Mouse (Mus musculus) brown adipose tissue, adult 24 weeks (tissue): ENCODE results near the gene Npcd. TPM values are rescaled to one million over a fixed set of nuclear protein-coding genes. Genes with fewer than 3 reads are reported as not detected.

ENCODE experiments used
- H3K27ac ChIP-seq: fragments of 200-500 bp; replicated peaks from 2 replicates; pipeline ENCODE4 v1.5.1; 2012; ENCODE audit warnings: low read depth, mild to moderate bottlenecking, low read length
- H3K4me1 ChIP-seq: fragments of 200-500 bp; 2 replicates; pipeline ENCODE4 v1.6.1; 2012; ENCODE audit warnings: low read length, mixed read lengths; ENCODE audit not compliant: control insufficient read depth, insufficient read depth, insufficient read length
- H3K4me3 ChIP-seq: fragments of 200-500 bp; 2 replicates; pipeline ENCODE4 v1.5.1; 2012; ENCODE audit warnings: low read depth, mild to moderate bottlenecking, low read length, moderate library complexity; ENCODE audit not compliant: insufficient read depth
- polyA plus RNA-seq: library from polyadenylated mRNA; stranded (reverse); fragments of >200 nt; gene quantifications from 2 replicates; pipeline ENCODE4 v1.2.4, GENCODE M21; 2012; ENCODE audit not compliant: missing spikeins, insufficient read depth, insufficient read length

Npcd gene
- polyA plus RNA-seq: not detected in 2 replicates

DNA sequence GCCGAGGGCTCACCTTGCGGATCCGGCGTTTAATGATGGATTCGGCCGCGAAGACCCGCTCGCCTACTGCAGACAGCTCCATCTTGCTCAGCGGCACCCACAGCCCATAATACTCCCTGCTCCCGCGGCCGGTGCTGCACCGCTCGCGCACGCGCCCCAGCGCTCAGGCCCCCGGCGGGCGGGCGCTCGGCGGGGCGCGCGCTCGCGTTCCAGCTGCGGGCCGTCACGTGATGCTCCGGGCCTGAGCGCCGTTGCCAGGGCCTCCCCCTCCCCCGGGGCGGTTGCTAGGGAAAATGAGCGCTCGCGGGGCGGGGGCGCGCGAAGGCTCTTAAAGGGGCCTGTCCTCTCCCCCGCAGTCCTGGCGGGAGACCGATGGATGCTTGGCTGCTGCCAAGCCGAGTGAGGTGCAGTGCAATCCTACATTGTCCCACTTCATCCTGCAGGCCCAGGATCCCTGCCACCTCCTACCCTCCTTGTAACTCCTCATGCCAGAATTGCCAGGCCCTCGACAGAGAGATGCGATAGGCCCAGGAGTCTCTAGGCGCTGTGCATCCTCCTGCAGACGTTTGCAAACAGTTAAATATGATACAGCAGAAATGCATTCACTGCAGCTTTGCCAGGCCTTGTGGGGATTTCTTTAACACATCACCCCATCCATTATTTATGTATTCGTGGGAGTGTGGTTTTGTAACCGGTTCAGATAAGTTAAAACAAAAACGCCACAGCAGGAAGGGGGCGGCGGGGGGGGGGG lies at the start of gene Npcd, which contains the start of gene Cbx6:
Gene Npcd (minus strand): TSS at position 108 of the 751 bp plus-strand sequence.
Gene Cbx6 (minus strand): TSS at position 559 of the 751 bp plus-strand sequence.
- Histone ChIP-seq H3K27ac (no peak within 1 kb of the TSS), H3K4me1 (no peaks in the 10 kb centered on the region), H3K4me3 (peak within 1 kb of the TSS; percentile 87)

DNA sequence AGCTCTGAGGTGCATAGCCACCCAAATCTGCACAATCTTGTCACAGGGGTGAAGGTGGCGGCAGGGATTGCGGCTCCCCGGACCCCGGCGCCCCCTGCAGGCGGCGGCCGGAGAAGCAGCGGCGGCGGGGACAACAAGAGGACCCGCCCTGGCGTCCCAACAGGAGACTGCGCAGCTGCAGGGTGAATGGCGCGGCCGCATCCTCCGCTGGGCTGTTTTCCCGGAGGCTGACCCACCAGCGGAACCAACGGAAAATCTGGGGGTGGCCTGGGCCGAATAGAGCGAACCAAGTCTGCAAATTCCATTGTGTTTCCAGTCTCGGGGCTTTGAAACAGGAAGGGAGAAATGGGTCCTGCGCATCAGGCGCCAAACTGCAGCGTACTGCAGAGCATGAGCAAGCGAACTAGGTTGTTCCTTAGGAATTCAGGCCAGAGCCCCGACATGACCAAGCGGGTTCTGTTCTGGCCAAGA lies 49.4 kb upstream of the Npcd start:
- Histone ChIP-seq H3K4me1 (no peaks in the 10 kb centered on the region), H3K4me3 (peak overlapping the region; percentile 41), H3K27ac (peak overlapping the region; percentile 7; the same call in 1 of the 2 replicates)

DNA sequence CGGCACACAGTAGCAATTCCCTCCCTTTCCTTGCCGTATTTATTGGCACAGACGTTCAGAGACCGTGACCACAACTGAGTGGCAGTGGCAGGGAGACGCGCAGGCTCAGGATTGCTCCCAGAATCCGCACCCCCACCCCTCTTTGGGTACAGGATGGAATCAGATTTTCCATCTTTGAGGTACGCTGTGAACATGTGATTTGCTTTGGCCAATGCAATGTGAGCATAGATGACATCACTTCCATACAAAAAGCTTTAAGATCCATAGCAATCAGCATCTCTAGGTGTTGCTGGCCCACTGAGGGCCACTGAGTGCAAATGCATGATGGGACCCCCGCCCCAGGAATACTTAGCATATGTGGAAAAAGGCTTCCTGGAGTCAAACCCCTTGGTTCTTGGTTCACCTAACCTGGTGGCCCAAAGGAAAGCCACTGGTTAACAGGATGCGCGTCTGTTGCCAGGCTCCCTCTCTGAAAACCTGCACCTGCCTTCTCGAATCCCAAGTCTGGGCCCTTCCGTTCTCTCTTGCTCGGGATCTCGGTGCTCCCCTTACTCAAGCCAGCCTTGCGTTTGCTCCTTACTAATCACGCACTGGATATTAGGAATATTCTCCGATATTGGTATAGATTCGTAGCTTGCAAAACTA lies 48.7 kb upstream of the Npcd start:
- Histone ChIP-seq H3K4me1 (no peaks in the 10 kb centered on the region), H3K27ac (0 out of 2 replicates have a peak overlapping the region, but pooled peaks have one; percentile 7), H3K4me3 (peak overlapping the region; percentile 41)

DNA sequence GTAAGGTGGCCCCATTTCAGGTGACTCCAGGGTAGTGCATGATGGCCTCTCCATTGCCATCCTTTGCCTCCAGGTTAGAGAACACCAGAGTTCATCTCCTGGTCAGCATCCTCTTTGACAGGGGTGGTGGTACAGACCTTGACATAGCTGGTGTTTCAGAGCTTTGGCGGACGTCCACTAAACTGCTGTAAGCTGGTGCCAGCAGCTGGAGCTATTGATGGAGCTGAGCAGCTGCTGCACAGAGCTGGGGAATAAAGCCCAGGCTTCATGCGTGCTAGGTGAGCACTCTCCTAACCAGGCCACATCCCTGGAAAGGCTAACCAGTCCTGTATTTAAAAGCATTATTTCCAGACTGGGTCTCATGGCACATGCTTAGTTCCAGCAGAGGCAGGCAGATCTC lies 46.4 kb upstream of the Npcd start:
- no peaks in the 10 kb centered on the region for H3K4me1 ChIP-seq
- no peak overlapping the region for H3K4me3 ChIP-seq
- no peak overlapping the region for H3K27ac ChIP-seq

DNA sequence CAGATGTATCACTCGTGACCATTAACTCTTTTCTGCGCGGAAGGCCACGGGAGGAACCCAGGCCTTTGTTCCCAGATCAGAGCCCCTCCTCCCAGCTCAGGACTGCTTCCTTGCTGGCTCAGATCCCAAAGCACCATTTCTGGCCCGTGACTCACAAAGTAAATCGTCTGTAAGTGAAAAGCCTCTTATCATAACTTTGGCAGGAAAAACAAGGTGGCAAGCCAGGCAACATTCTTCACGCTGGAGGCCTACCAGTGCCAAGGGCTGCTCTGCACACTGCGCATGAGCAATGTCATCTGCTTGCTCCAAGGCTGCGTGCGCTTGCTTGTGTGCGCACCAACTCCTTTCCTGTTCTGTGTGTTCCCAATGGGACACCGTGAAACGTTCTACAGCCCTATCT lies 45.3 kb upstream of the Npcd start:
- peak overlapping the region; percentile 74 for H3K27ac ChIP-seq
- no peaks in the 10 kb centered on the region for H3K4me1 ChIP-seq
- peak overlapping the region; percentile 36 for H3K4me3 ChIP-seq

DNA sequence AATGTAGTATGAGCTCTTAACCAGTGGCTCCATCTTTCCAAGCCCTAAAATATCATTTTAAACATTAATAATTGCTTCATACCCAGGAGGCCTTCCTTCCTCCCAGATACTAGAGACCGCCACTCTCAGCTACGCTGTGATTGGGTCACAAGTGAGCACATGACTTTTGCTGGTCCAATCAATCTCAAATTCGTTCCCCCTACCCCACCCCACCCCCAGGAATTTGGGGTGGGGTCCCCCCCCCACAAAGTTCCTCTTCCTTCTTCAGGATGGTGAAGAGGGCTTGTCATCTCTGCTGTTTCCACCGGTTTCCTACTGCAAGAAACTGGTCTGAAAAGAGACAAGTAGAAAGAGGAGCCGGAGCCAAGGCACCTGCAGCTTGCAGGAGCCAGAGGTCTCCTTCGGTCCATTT lies 44.7 kb upstream of the Npcd start:
- no peaks in the 10 kb centered on the region for H3K4me1 ChIP-seq
- H3K27ac ChIP-seq: peak overlapping the region; percentile 74
- peak overlapping the region; percentile 36 for H3K4me3 ChIP-seq

DNA sequence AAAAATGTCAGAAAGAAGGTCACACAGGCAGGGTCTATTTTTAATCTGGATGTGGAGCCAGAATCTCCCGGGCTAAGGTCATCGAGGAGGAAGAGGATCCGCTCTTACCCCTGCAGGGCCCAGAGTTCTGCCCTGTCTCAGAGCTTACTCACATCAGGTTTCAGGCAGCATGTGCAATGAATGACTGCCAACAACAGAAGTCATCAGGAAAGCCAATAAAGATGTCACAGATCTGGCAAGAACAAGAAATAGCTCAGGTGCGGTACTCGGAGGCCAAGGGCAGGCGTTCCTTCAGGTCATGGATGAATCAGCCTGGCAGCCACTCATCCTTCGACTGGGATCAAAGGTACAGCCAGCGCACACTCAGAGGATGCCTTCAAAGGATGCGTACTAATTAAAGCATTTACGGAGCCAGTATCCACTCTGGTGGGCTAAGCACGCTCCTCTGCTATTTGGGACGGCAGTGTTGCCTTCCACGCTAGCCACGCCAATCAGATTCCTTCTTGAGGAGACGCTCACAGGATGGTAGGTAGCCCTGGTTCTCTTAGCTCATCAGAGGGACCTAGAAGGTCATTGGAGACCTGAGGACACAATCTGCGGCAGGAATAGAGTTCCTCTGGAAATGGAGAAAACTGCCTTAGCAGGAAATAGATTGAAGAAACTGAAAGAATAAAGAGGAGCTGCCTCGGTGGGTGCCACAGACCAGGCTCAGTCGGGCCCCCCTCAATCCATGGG lies 41.4 kb upstream of the Npcd start:
- Histone ChIP-seq H3K4me3 (no peak overlapping the region), H3K4me1 (no peaks in the 10 kb centered on the region), H3K27ac (no peak overlapping the region)

DNA sequence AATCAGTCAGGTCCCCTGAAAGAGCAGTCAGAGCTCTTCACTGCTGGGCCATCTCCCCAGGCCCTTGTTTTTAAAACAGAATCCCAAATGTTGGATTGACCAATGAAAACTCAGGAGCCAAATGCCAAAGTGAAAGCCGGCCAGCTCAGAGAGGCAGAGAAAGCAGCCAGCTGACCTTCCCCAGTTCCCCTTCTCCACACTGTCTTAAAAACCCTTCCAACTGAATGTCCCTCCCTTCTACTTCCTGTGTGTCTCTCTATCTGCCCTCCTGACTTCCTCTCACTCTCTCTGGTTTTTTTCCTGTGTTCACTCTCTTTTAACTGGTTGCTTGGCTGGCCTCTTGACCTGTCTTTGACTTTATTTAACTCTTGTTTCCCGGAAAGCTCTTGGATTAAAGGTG lies 40.0 kb upstream of the Npcd start:
- Histone ChIP-seq H3K27ac (no peak overlapping the region), H3K4me3 (no peak overlapping the region)

DNA sequence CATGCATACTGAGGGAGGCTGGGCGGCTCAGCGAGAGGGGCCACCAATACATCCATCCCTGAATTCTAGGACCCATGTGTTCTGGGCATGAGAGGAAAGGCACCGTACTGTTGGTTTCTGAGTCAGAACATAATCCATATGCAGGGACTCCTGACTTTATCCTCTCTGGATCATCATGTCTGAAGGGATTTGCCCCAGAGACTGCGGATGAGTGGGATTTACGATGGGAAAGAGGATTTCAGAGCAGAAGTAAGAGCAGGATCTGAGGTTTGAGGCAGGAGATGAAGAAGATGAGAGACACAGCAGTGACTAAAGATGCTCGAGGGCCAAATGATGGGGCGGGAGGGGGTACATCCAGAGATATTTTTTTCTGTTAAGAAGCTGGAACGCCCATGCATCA lies 39.5 kb upstream of the Npcd start:
- no peak overlapping the region for H3K4me3 ChIP-seq
- no peaks in the 10 kb centered on the region for H3K4me1 ChIP-seq
- H3K27ac ChIP-seq: no peak overlapping the region

More for the DNA sequence above, 40.0 kb upstream of the Npcd start:
- no peaks in the 10 kb centered on the region for H3K4me1 ChIP-seq

DNA sequence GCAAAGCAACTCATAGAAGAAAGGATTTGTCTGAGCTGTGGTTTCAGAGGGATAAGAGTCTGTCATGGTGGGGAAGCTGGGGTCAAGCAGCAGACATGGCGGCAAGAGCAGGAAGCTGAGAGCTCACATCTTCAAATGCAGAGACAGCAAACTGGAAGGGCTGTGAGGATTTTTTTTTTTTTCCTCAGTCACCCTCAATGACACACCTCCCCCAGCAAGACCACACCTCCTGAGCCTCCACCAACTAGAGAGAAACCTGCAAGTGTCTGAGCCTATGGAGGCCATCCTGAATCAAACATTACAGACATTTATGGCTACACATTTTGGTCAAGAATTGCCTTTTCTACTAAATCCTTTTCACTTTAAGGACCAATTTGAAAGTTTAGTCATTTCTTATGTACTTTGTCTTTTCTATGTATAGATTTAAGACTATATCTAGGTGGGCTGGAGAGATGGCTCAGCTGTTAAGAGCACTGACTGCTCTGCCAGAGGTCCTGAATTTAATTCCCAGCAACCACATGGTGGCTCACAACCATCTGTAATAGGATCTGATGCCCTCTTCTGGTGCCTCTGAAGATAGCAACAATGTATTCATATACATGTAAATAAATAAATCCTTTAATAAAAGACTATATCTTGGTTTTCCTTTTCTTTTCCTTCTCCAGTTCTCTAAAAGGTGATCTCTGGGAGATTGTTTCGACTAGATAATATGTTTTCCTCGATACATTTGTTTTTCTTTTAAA lies 33.4 kb upstream of the Npcd start:
- no peak overlapping the region for H3K4me3 ChIP-seq
- H3K27ac ChIP-seq: no peak overlapping the region
- no peaks in the 10 kb centered on the region for H3K4me1 ChIP-seq

DNA sequence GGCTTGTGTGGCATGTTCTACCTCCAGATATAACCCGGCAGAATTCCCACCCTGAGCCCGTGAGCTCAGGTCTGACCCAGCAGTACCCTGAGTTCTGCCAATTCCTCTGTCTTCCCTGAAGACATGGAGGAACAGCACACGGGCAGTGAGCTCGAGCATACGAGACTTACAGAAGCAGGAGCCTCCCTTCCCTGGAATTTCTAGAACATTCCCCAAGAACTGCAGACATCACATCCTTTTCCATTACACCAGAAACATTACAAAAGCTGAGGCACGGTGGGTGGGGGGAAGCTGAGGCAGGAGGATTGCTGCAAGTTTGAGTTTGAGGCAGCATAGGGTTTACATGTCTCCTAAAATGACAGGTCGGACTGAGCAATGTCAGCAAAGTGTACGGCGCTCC lies 25.8 kb upstream of the Npcd start:
- no peak overlapping the region for H3K4me3 ChIP-seq
- no peak overlapping the region for H3K27ac ChIP-seq
- H3K4me1 ChIP-seq: no peaks in the 10 kb centered on the region

DNA sequence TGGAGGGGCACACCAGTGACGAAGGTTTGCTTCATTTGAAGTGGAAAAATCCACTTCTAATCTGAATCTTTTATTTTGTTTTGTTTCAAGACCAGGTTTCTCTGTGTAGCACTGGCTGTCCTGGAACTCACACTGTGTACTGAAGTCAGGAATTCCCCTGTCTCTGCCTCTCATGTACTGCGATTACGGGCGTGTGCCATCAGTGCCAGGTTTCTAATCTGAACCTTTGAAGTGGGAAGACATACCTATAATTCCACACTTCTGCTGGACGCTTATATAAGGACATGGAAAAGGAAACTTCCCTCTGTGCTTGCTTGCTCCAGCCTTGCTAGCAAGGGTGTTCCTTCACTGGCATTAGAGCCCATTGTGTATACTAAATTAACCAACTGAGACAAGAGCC lies 24.9 kb upstream of the Npcd start:
- Histone ChIP-seq H3K27ac (no peak overlapping the region), H3K4me3 (no peak overlapping the region), H3K4me1 (no peaks in the 10 kb centered on the region)

DNA sequence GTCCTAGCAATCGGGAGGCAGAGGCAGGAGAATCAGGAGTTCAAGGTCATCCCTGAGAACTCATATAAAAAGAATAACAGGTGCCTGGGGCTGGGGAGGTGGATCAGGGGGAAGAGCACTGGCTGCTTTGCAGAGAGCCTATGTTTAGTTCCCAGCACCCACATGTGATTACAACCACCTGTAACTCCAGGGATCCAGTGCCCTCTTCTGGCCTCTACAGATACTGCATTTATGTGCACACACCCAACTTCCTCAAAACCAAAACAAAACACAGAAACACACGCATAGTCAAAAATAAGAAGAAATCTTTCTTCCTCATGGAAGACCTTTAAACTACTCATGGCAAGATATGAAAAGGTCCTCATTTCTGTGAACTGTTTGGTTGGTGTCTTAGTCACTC lies 16.1 kb upstream of the Npcd start:
- no peak overlapping the region for H3K27ac ChIP-seq
- H3K4me1 ChIP-seq: no peaks in the 10 kb centered on the region
- no peak overlapping the region for H3K4me3 ChIP-seq

DNA sequence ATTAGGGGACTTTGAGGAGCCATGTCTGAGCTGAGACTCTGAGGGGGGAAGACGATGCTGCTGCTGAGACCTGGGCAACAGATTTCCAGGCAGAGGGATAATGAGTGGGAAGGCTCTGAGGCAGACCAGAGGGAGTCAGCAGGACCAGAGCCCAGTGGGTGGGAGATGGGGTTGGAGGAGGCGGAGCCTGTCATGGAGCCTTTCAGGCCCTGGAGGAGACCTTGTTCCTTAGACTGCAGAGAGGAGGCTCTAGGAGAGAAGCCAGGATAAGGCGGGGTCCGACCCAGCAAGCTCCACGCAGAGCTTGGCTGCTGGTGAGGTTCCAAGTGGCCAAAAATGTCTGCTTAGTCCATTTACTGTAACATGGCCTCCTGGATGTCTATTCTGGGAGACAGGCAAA lies 13.1 kb upstream of the Npcd start:
- H3K4me3 ChIP-seq: no peak overlapping the region
- no peaks in the 10 kb centered on the region for H3K4me1 ChIP-seq
- no peak overlapping the region for H3K27ac ChIP-seq

DNA sequence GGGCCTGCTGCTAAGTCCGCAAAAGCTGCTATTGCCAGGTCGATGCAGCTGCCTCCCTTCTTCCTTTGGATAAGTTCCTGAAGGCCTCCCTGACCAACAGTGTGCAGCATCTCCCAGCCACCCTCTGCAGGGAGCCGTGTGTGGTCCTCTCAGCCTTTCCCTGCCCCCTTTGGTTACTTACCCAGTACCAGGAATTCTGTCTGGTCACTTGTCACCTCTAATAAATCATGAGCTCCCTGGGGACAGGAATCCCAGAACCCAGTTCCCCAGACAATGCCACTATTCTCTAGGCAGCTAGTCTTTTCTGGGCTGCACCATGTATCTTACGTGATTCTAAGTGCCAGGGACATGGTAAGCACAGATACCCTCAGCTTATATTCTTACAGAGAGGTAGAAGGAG lies 11.9 kb upstream of the Npcd start:
- Histone ChIP-seq H3K4me1 (no peaks in the 10 kb centered on the region), H3K4me3 (no peak overlapping the region), H3K27ac (no peak overlapping the region)
